Mouse (Mus musculus) embryonic stem cell, embryonic (primary cell): ENCODE data around the gene Mrpl9.

Experiments
- CTCF ChIA-PET, 4 experiments: fragments of 300-600 bp in 2 of 4; fragments of 350-600 bp in 2 of 4; sonication (Branson Sonifier 250); formaldehyde crosslinking; loops; one replicate each; lab custom pipeline; 2022; ENCODE audit warnings: inconsistent platforms in 2 of 4; lab: Charles Lee
- POLR2A ChIA-PET, 4 experiments: fragments of 300-600 bp in 2 of 4; fragments of 350-600 bp in 2 of 4; sonication (Branson Sonifier 250); formaldehyde crosslinking; loops; one replicate each; lab custom pipeline; 2022; ENCODE audit warnings: antibody characterized with exemption in 4 of 4, inconsistent platforms in 1 of 4; lab: Charles Lee

Mrpl9 gene

GRCm38 (mm10) chr3:94479564-94479963 lies 36.4 kb downstream of the Mrpl9 start:
- POLR2A ChIA-PET: interaction anchor here in 3 of 4 experiments (0.6 to 2.6 kb wide), 16 partner anchors 8 to 1349 kb away, joined by 3 to 15 read pairs (median 4); no protein-coding TSS in a partner anchor
- CTCF ChIA-PET: interaction anchor here in 2 of 4 experiments (0.6 to 1.0 kb wide), 6 partner anchors 23 to 423 kb away, joined by 3 to 8 read pairs (median 4); no protein-coding TSS in a partner anchor

GRCm38 (mm10) chr3:94480291-94480884 lies 37.3 kb downstream of the Mrpl9 start, which contains the start of gene Riiad1:
Gene Riiad1 (minus strand): TSS chr3:94480341.
- ChIA-PET CTCF (interaction anchor here in 2 of 4 experiments (0.6 to 1.3 kb wide), 4 partner anchors 22 to 422 kb away, joined by 3 to 5 read pairs (median 4); no protein-coding TSS in a partner anchor), POLR2A (interaction anchor here in 3 of 4 experiments (1.2 to 2.6 kb wide), 9 partner anchors 8 to 24 kb away, joined by 3 to 15 read pairs (median 5); no protein-coding TSS in a partner anchor)

GRCm38 (mm10) chr3:94481429-94481828 lies 38.3 kb downstream of the Mrpl9 start:
- CTCF ChIA-PET: interaction anchor here in 1 of 4 experiments (1.3 kb wide), 1 partner anchor 25 kb away, joined by 4 read pairs; no protein-coding TSS in a partner anchor
- POLR2A ChIA-PET: interaction anchor here in 1 of 4 experiments (1.2 to 2.6 kb wide), 4 partner anchors 9 to 17 kb away, joined by 3 to 15 read pairs (median 5); no protein-coding TSS in a partner anchor

- ChIA-PET CTCF (interaction anchor here in 1 of 4 experiments (0.6 kb wide), 1 partner anchor 1383 kb away, joined by 3 read pairs; no protein-coding TSS in a partner anchor), POLR2A (interaction anchor here in 2 of 4 experiments (0.6 to 2.5 kb wide), 5 partner anchors 10 to 111 kb away, joined by 3 to 12 read pairs (median 3); no protein-coding TSS in a partner anchor)
These were observed 39.8 kb downstream of the Mrpl9 start for GRCm38 (mm10) chr3:94482764-94483385.

- ChIA-PET POLR2A (interaction anchor here in 2 of 4 experiments (0.6 to 2.5 kb wide), 5 partner anchors 9 to 112 kb away, joined by 3 to 12 read pairs (median 3); partner anchors contain the start of genes Mrpl9 (in 1 of the 2) and Oaz3 (in 1 of the 2)), CTCF (no interaction called here)
These were observed 40.8 kb downstream of the Mrpl9 start for GRCm38 (mm10) chr3:94483790-94484439.

- CTCF ChIA-PET: no interaction called here
- POLR2A ChIA-PET: interaction anchor here in 2 of 4 experiments (0.6 to 2.0 kb wide), 8 partner anchors 9 to 419 kb away, joined by 3 to 9 read pairs (median 3); partner anchors contain the start of gene Tdrkh (in 1 of the 2)
These were observed 42.8 kb downstream of the Mrpl9 start for GRCm38 (mm10) chr3:94485922-94486321.

GRCm38 (mm10) chr3:94487581-94487980 lies 44.5 kb downstream of the Mrpl9 start:
- POLR2A ChIA-PET: interaction anchor here (0.6 to 1.6 kb wide), 7 partner anchors 8 to 92 kb away, joined by 3 to 12 read pairs (median 3); no protein-coding TSS in a partner anchor
- CTCF ChIA-PET: interaction anchor here in 3 of 4 experiments (0.6 to 1.6 kb wide), 3 partner anchors 15 to 290 kb away, joined by 3 to 6 read pairs (median 3); no protein-coding TSS in a partner anchor

GRCm38 (mm10) chr3:94497162-94497561 lies 54.0 kb downstream of the Mrpl9 start:
- ChIA-PET CTCF (interaction anchor here in 2 of 4 experiments (1.1 to 1.3 kb wide), 2 partner anchors 11 to 41 kb away, joined by 3 read pairs; no protein-coding TSS in a partner anchor), POLR2A (interaction anchor here in 2 of 4 experiments (1.0 to 1.6 kb wide), 3 partner anchors 9 to 29 kb away, joined by 3 to 6 read pairs (median 3); no protein-coding TSS in a partner anchor)
